Mouse (Mus musculus) heart, adult 8-10 months (tissue): ENCODE data around the gene Krt31. TPM values are rescaled to one million over a fixed set of nuclear protein-coding genes. Genes with fewer than 3 reads are reported as not detected.

Experiments used
- DNase-seq: peaks from one replicate; pipeline ENCODE4 v3.0.0; 2022; ENCODE audit warnings: low spot score
- total RNA-seq, 4 experiments: library from RNA; stranded (reverse); gene quantifications; 2 replicates each; pipeline ENCODE4 v1.2.4; 2022

The Krt31 gene
- total RNA-seq, 4 experiments from 2014 or later = not detected

DNA sequence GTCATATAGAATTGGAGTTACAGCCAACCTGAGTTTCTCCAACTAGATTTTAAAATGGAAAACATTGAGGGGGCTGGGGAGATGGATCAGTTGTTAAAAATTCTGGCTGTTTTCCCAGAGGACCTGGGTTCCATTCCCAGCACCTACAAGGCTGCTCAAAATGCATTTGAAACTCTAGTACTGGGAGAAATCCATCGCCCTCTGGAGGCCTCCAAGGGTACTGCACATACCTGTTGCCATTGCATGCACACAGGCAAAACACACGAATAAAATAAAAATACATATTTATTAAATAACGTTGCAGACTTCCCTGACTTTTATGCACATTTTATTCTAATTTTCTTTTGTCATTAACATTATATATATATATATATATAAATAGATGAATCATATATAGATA is 43.7 kb downstream of the Krt31 start:
- DNase-seq = no peak

DNA sequence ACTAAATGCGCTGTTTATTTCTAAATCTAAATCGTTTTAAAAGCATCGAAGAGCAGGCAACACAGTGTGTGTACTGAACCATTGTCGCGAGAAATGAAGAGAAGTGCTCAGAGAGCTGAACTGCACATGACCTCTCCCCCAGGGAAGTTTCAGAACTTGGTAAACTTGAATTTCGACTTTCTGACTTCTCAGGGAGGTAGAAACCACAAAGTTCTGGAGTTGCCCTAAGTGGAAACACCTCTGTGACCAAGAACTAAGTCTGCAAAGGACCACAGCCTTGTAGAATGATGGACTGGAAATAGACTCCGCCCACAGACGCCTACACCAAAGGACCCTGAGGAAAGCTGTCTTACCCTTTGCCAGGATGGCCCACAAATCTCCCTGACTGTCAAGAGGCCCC is 44.4 kb downstream of the Krt31 start:
- no peak for DNase-seq

DNA sequence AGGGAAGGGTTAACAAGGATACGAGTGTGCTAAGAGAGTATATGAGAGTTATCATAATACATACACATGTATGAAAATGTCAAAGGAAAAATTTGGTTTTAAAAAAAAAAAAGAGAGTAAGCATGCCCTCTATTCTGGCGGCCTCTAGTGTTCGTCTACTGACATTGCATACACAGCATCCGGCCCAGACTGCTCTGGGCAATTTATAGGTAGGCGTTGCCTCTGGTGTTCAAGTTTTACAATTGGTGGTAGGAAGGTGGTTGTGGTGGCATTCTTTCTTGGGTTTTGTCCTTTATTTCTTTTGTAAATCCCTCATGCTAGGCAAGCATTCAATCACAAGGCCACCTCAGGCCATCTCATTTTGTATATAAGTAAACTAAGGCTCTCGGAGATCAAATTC is 45.5 kb downstream of the Krt31 start:
- DNase-seq = no peak

DNA sequence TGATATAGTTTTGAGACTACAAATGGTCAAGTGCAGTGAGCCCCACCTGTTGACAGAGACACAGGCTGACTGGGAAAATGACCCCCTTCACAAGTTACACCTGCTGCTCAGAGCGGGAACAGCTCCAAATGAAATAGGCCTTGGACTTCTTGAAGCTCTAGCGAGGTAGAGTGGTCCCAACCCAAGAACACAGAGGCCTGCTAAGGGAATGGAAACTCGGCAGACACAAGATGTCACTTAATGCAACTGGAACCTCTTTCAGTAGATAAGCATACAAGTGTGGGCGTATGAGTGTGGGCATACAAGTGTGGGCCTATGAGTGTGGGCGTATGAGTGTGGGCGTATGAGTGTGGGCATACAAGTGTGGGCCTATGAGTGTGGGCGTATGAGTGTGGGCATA is 51.3 kb downstream of the Krt31 start:
- no peak for DNase-seq

Other genes with a start within 250 kb of the Krt31 start
- gene Gm11554, start 246.1 kb downstream of the Krt31 start, total RNA-seq = not detected
- gene Krtap4-13, start 240.7 kb downstream of the Krt31 start, total RNA-seq = not detected
- gene Gm11564, start 234.9 kb downstream of the Krt31 start, total RNA-seq = not detected
- not detected for gene 2300003K06Rik, start 212.5 kb downstream of the Krt31 start, total RNA-seq
- gene Krtap4-16, start 198.9 kb downstream of the Krt31 start, total RNA-seq = not detected
- not detected for gene Gm11568, start 192.6 kb downstream of the Krt31 start, total RNA-seq
- not detected for gene Gm11559, start 186.1 kb downstream of the Krt31 start, total RNA-seq
- gene Krtap9-1, start 177.2 kb downstream of the Krt31 start, total RNA-seq = not detected
- not detected for gene Gm11567, start 171.4 kb downstream of the Krt31 start, total RNA-seq
- not detected for gene Krtap31-1, start 142.6 kb downstream of the Krt31 start, total RNA-seq
- not detected for gene Gm11565, start 135.8 kb downstream of the Krt31 start, total RNA-seq
- gene Krtap31-2, start 114.3 kb downstream of the Krt31 start, total RNA-seq = not detected
- gene Krtap9-5, start 102.1 kb downstream of the Krt31 start, total RNA-seq = not detected
- not detected for gene Krtap29-1, start 71.5 kb downstream of the Krt31 start, total RNA-seq
- not detected for gene Krtap16-1, start 64.0 kb downstream of the Krt31 start, total RNA-seq
- gene Krtap17-1, start 56.6 kb downstream of the Krt31 start, total RNA-seq = not detected
- gene Krt33a, start 34.3 kb downstream of the Krt31 start, total RNA-seq = not detected
- gene Krt33b, start 20.7 kb downstream of the Krt31 start, total RNA-seq = not detected
- not detected for gene Krt34, start 9.0 kb downstream of the Krt31 start, total RNA-seq
- not detected for gene Krt32, start 37.7 kb upstream of the Krt31 start, total RNA-seq
- gene Krt35, start 45.7 kb upstream of the Krt31 start, total RNA-seq = not detected
- not detected for gene Krt36, start 55.1 kb upstream of the Krt31 start, total RNA-seq
- gene Krt13, start 71.0 kb upstream of the Krt31 start, total RNA-seq = not detected
- under 1 TPM in 1 of 4 experiments, not detected in 3; 0.92 TPM for gene Krt15, start 85.4 kb upstream of the Krt31 start, total RNA-seq
- gene Krt19, start 98.1 kb upstream of the Krt31 start, total RNA-seq = 1 to 10 TPM; 4.6 to 9.6 (median 6.7) TPM
- not detected for gene Krt9, start 142.7 kb upstream of the Krt31 start, total RNA-seq
- gene Krt14, start 157.0 kb upstream of the Krt31 start, total RNA-seq = under 1 TPM in 2 of 4 experiments, not detected in 2; 0.25 to 0.63 TPM
- gene Krt16, start 198.4 kb upstream of the Krt31 start, total RNA-seq = not detected
- not detected for gene Krt17, start 210.5 kb upstream of the Krt31 start, total RNA-seq
- not detected for gene Krt42, start 219.3 kb upstream of the Krt31 start, total RNA-seq